Mouse (Mus musculus): ENCODE measurements at regions not wholly inside any gene's neighbourhood (a gene's known extent, or its start where the extent isn't known, plus 50 kb on each side); places are given as distances from the start of the nearest gene placed in this dataset.
A peak's percentile ranks its signal among the peaks of the same experiment; 100 is the strongest.

- DNase-seq (ENCODE audit: low spot score) (no peak), ATAC-seq (ENCODE audit: low FRiP score) (no peak)
- peaks cover 9% of the 10 kb centered on the region for H3K27me3 ChIP-seq (ENCODE audit: control insufficient read depth, insufficient read depth, low read length)
- no peak overlapping the region for H3K4me2 ChIP-seq (replicated peaks)
- H3K9ac ChIP-seq, result no peak overlapping the region
- no peak overlapping the region for H3K4me3 ChIP-seq (replicated peaks; ENCODE audit: low read length)
- no peak overlapping the region for H3K27ac ChIP-seq
- H3K4me1 ChIP-seq (replicated peaks; ENCODE audit: control insufficient read depth, insufficient read depth, low read length), result 0 out of 2 replicates have a peak, but pooled peaks cover 4% of the 10 kb centered on the region
- H3K9me3 ChIP-seq (ENCODE audit: control insufficient read depth, low read length), result no peaks in the 10 kb centered on the region; the same call in 1 of the 2 replicates
- H3K36me3 ChIP-seq (replicated peaks; ENCODE audit: control insufficient read depth, insufficient read depth), result no peaks in the 10 kb centered on the region
- WGBS, result 83% methylated on average over 10 of the region's 10 CpGs
Measured at GRCm38 (mm10) chr10:120557850-120558447, 81.7 kb upstream of the Hmga2 start.

- Histone ChIP-seq H3K36me3 (replicated peaks; ENCODE audit: control insufficient read depth, insufficient read depth) (no peaks in the 10 kb centered on the region), H3K4me3 (replicated peaks; ENCODE audit: low read length) (no peak overlapping the region), H3K4me1 (replicated peaks; ENCODE audit: control insufficient read depth, insufficient read depth, low read length) (peaks cover 10% of the 10 kb centered on the region), H3K4me2 (replicated peaks) (no peak overlapping the region), H3K9ac (no peak overlapping the region), H3K27ac (no peak overlapping the region), H3K9me3 (ENCODE audit: control insufficient read depth, low read length) (no peaks in the 10 kb centered on the region; the same call in 1 of the 2 replicates), H3K27me3 (ENCODE audit: control insufficient read depth, insufficient read depth, low read length) (peaks cover 12% of the 10 kb centered on the region)
- ATAC-seq (ENCODE audit: low FRiP score), result no peak
- no peak for DNase-seq (ENCODE audit: low spot score)
- 95% methylated on average over 9 of the region's 9 CpGs for WGBS
Measured at GRCm38 (mm10) chr10:120556116-120556515, 79.8 kb upstream of the Hmga2 start.

- H3K9me3 ChIP-seq (ENCODE audit: control insufficient read depth, low read length), result no peaks in the 10 kb centered on the region
- peak overlapping the region; percentile 56; the same call in 1 of the 2 replicates for H3K9ac ChIP-seq
- 2% methylated on average over 16 of the region's 16 CpGs for WGBS
- ATAC-seq (ENCODE audit: low FRiP score) (peak; percentile 57; the same call in 1 of the 2 replicates), DNase-seq (ENCODE audit: low spot score) (no peak)
- H3K4me1 ChIP-seq (replicated peaks; ENCODE audit: control insufficient read depth, insufficient read depth, low read length), result peaks cover 10% of the 10 kb centered on the region
- H3K4me2 ChIP-seq (replicated peaks), result peak overlapping the region; percentile 96
- peaks cover 18% of the 10 kb centered on the region for H3K27me3 ChIP-seq (ENCODE audit: control insufficient read depth, insufficient read depth, low read length)
- peak overlapping the region; percentile 47 for H3K4me3 ChIP-seq (replicated peaks; ENCODE audit: low read length)
- H3K27ac ChIP-seq, result no peak overlapping the region
- H3K36me3 ChIP-seq (replicated peaks; ENCODE audit: control insufficient read depth, insufficient read depth), result no peaks in the 10 kb centered on the region
Measured at GRCm38 (mm10) chr10:120553097-120553453, 76.8 kb upstream of the Hmga2 start.

GRCm38 (mm10) chr10:120552341-120553096, 76.2 kb upstream of the Hmga2 start:
- peak; percentile 36 for DNase-seq (ENCODE audit: low spot score)
- H3K9me3 ChIP-seq (ENCODE audit: control insufficient read depth, low read length), result no peaks in the 10 kb centered on the region

GRCm38 (mm10) chr10:120551851-120552281, 75.6 kb upstream of the Hmga2 start:
- peak; percentile 48; the same call in 1 of the 2 replicates for ATAC-seq (ENCODE audit: low FRiP score)
- peak overlapping the region; percentile 56; the same call in 1 of the 2 replicates for H3K9ac ChIP-seq
- H3K4me2 ChIP-seq (replicated peaks), result peak overlapping the region; percentile 96
- peak overlapping the region; percentile 47 for H3K4me3 ChIP-seq (replicated peaks; ENCODE audit: low read length)
- peaks cover 18% of the 10 kb centered on the region for H3K27me3 ChIP-seq (ENCODE audit: control insufficient read depth, insufficient read depth, low read length)
- peak; percentile 70 for DNase-seq (ENCODE audit: low spot score)
- peaks cover 10% of the 10 kb centered on the region for H3K4me1 ChIP-seq (replicated peaks; ENCODE audit: control insufficient read depth, insufficient read depth, low read length)
- H3K27ac ChIP-seq, result no peak overlapping the region
- no peaks in the 10 kb centered on the region for H3K9me3 ChIP-seq (ENCODE audit: control insufficient read depth, low read length)
- no peaks in the 10 kb centered on the region for H3K36me3 ChIP-seq (replicated peaks; ENCODE audit: control insufficient read depth, insufficient read depth)
- WGBS, result 1% methylated on average over 18 of the region's 18 CpGs

More at GRCm38 (mm10) chr10:120552341-120553096, 76.2 kb upstream of the Hmga2 start:
- peaks cover 18% of the 10 kb centered on the region for H3K27me3 ChIP-seq (ENCODE audit: control insufficient read depth, insufficient read depth, low read length)
- H3K36me3 ChIP-seq (replicated peaks; ENCODE audit: control insufficient read depth, insufficient read depth), result no peaks in the 10 kb centered on the region
- peaks cover 10% of the 10 kb centered on the region for H3K4me1 ChIP-seq (replicated peaks; ENCODE audit: control insufficient read depth, insufficient read depth, low read length)
- H3K4me2 ChIP-seq (replicated peaks), result peak overlapping the region; percentile 96
- no peak overlapping the region for H3K27ac ChIP-seq
- peak overlapping the region; percentile 47 for H3K4me3 ChIP-seq (replicated peaks; ENCODE audit: low read length)
- ATAC-seq (ENCODE audit: low FRiP score), result peak; percentile 62; the same call in 1 of the 2 replicates
- WGBS, result under 1% methylated on average over 56 of the region's 56 CpGs
- H3K9ac ChIP-seq, result peak overlapping the region; percentile 56

GRCm38 (mm10) chr10:120547164-120547563, 70.9 kb upstream of the Hmga2 start:
- Histone ChIP-seq H3K36me3 (replicated peaks; ENCODE audit: control insufficient read depth, insufficient read depth) (no peaks in the 10 kb centered on the region), H3K9ac (no peak overlapping the region), H3K4me3 (replicated peaks; ENCODE audit: low read length) (no peak overlapping the region), H3K9me3 (ENCODE audit: control insufficient read depth, low read length) (no peaks in the 10 kb centered on the region), H3K27me3 (ENCODE audit: control insufficient read depth, insufficient read depth, low read length) (0 out of 2 replicates have a peak, but pooled peaks cover 9% of the 10 kb centered on the region), H3K4me1 (replicated peaks; ENCODE audit: control insufficient read depth, insufficient read depth, low read length) (peaks cover under 1% of the 10 kb centered on the region; the same call in 1 of the 2 replicates), H3K4me2 (replicated peaks) (no peak overlapping the region), H3K27ac (no peak overlapping the region)
- 89% methylated on average over 11 of the region's 11 CpGs for WGBS
- DNase-seq (ENCODE audit: low spot score) (no peak), ATAC-seq (ENCODE audit: low FRiP score) (no peak)

GRCm38 (mm10) chr10:120541618-120542017, 65.3 kb upstream of the Hmga2 start:
- H3K4me2 ChIP-seq (replicated peaks), result no peak overlapping the region
- H3K4me1 ChIP-seq (replicated peaks; ENCODE audit: control insufficient read depth, insufficient read depth, low read length), result no peaks in the 10 kb centered on the region
- no peak overlapping the region for H3K27ac ChIP-seq
- H3K4me3 ChIP-seq (replicated peaks; ENCODE audit: low read length), result no peak overlapping the region
- no peak for DNase-seq (ENCODE audit: low spot score)
- H3K36me3 ChIP-seq (replicated peaks; ENCODE audit: control insufficient read depth, insufficient read depth), result no peaks in the 10 kb centered on the region
- H3K9me3 ChIP-seq (ENCODE audit: control insufficient read depth, low read length), result no peaks in the 10 kb centered on the region
- 93% methylated on average over 7 of the region's 7 CpGs for WGBS
- H3K27me3 ChIP-seq (ENCODE audit: control insufficient read depth, insufficient read depth, low read length), result no peaks in the 10 kb centered on the region
- H3K9ac ChIP-seq, result no peak overlapping the region
- no peak for ATAC-seq (ENCODE audit: low FRiP score)

GRCm38 (mm10) chr10:120538561-120538960, 62.3 kb upstream of the Hmga2 start:
- 77% methylated on average over 7 of the region's 7 CpGs for WGBS
- H3K27me3 ChIP-seq (ENCODE audit: control insufficient read depth, insufficient read depth, low read length), result no peaks in the 10 kb centered on the region
- H3K9ac ChIP-seq, result no peak overlapping the region
- DNase-seq (ENCODE audit: low spot score) (no peak), ATAC-seq (ENCODE audit: low FRiP score) (no peak)
- H3K4me2 ChIP-seq (replicated peaks), result no peak overlapping the region
- no peaks in the 10 kb centered on the region for H3K4me1 ChIP-seq (replicated peaks; ENCODE audit: control insufficient read depth, insufficient read depth, low read length)
- no peaks in the 10 kb centered on the region for H3K9me3 ChIP-seq (ENCODE audit: control insufficient read depth, low read length)
- H3K27ac ChIP-seq, result no peak overlapping the region
- no peaks in the 10 kb centered on the region for H3K36me3 ChIP-seq (replicated peaks; ENCODE audit: control insufficient read depth, insufficient read depth)
- H3K4me3 ChIP-seq (replicated peaks; ENCODE audit: low read length), result no peak overlapping the region

- no peaks in the 10 kb centered on the region for H3K9me3 ChIP-seq (ENCODE audit: control insufficient read depth, low read length)
- DNase-seq (ENCODE audit: low spot score) (no peak), ATAC-seq (ENCODE audit: low FRiP score) (no peak)
- no peak overlapping the region for H3K4me3 ChIP-seq (replicated peaks; ENCODE audit: low read length)
- no peak overlapping the region for H3K9ac ChIP-seq
- H3K4me2 ChIP-seq (replicated peaks), result no peak overlapping the region
- 93% methylated on average over 5 of the region's 5 CpGs for WGBS
- H3K27ac ChIP-seq, result no peak overlapping the region
- no peaks in the 10 kb centered on the region for H3K36me3 ChIP-seq (replicated peaks; ENCODE audit: control insufficient read depth, insufficient read depth)
- no peaks in the 10 kb centered on the region for H3K27me3 ChIP-seq (ENCODE audit: control insufficient read depth, insufficient read depth, low read length)
- H3K4me1 ChIP-seq (replicated peaks; ENCODE audit: control insufficient read depth, insufficient read depth, low read length), result no peaks in the 10 kb centered on the region
Measured at GRCm38 (mm10) chr10:120528406-120528805, 52.1 kb upstream of the Hmga2 start.

Measured in hindbrain, embryonic 14.5 days (tissue).